Mouse (Mus musculus): ENCODE measurements around the gene 1110032A03Rik. TPM values are rescaled to one million over a fixed set of nuclear protein-coding genes. Genes with fewer than 3 reads are reported as not detected.

The 1110032A03Rik gene
- total RNA-seq, 2 experiments from 2014 or later = 25.8 to 29.4 TPM

- DNase-seq (ENCODE audit: low spot score in 2 of 2) = peak; percentile 94
These were observed 36.1 kb downstream of the 1110032A03Rik start, which contains the start of gene Dixdc1 for GRCm38 (mm10) chr9:50738914-50739870. Dixdc1 (minus strand) TSS chr9:50739517.

- DNase-seq (ENCODE audit: low spot score in 2 of 2) = peak; percentile 61 to 63
These were observed 40.3 kb downstream of the 1110032A03Rik start for GRCm38 (mm10) chr9:50734989-50735388.

GRCm38 (mm10) chr9:50732560-50732959 is 42.8 kb downstream of the 1110032A03Rik start:
- no peak for DNase-seq (ENCODE audit: low spot score in 2 of 2)

GRCm38 (mm10) chr9:50729600-50729999 is 45.7 kb downstream of the 1110032A03Rik start:
- no peak for DNase-seq (ENCODE audit: low spot score in 2 of 2)

GRCm38 (mm10) chr9:50727925-50728651 is 47.2 kb downstream of the 1110032A03Rik start:
- DNase-seq (ENCODE audit: low spot score in 2 of 2) = peak; percentile 79 to 85

- DNase-seq (ENCODE audit: low spot score in 2 of 2) = peak; percentile 49
These were observed 48.0 kb downstream of the 1110032A03Rik start for GRCm38 (mm10) chr9:50727171-50727924.

- DNase-seq (ENCODE audit: low spot score in 2 of 2) = no peak
These were observed 49.3 kb downstream of the 1110032A03Rik start for GRCm38 (mm10) chr9:50725921-50726590.

- no peak for DNase-seq (ENCODE audit: low spot score in 2 of 2)
These were observed 50.5 kb downstream of the 1110032A03Rik start for GRCm38 (mm10) chr9:50724661-50725330.

GRCm38 (mm10) chr9:50724147-50724546 is 51.2 kb downstream of the 1110032A03Rik start:
- no peak for DNase-seq (ENCODE audit: low spot score in 2 of 2)

- DNase-seq (ENCODE audit: low spot score in 2 of 2) = peak; percentile 82 to 88
These were observed 51.9 kb downstream of the 1110032A03Rik start for GRCm38 (mm10) chr9:50723406-50723805.

GRCm38 (mm10) chr9:50722451-50722911 is 52.8 kb downstream of the 1110032A03Rik start:
- peak; percentile 60 to 64 for DNase-seq (ENCODE audit: low spot score in 2 of 2)

GRCm38 (mm10) chr9:50721061-50721460 is 54.3 kb downstream of the 1110032A03Rik start:
- DNase-seq (ENCODE audit: low spot score in 2 of 2) = no peak

- DNase-seq (ENCODE audit: low spot score in 2 of 2) = no peak
These were observed 56.4 kb downstream of the 1110032A03Rik start for GRCm38 (mm10) chr9:50718878-50719277.

- no peak for DNase-seq (ENCODE audit: low spot score in 2 of 2)
These were observed 61.1 kb downstream of the 1110032A03Rik start for GRCm38 (mm10) chr9:50714188-50714587.

Other genes starting within 250 kb of the 1110032A03Rik start
- gene Pts, start 246.8 kb downstream of the 1110032A03Rik start, total RNA-seq (2021) = 10 to 100 TPM; 38.2 to 42.9 TPM
- 10 to 100 TPM; 23.8 to 27.2 TPM for gene Il18, start 220.7 kb downstream of the 1110032A03Rik start, total RNA-seq (2021)
- gene Bco2, start 220.3 kb downstream of the 1110032A03Rik start, total RNA-seq (2021) = 1 to 10 TPM; 1.9 to 2.0 TPM
- not detected for gene Tex12, start 214.2 kb downstream of the 1110032A03Rik start, total RNA-seq (2021)
- 100 to 1,000 TPM; 140 to 155 TPM for gene Sdhd, start 171.7 kb downstream of the 1110032A03Rik start, total RNA-seq (2021)
- gene Timm8b, start 171.6 kb downstream of the 1110032A03Rik start, total RNA-seq (2021) = 100 to 1,000 TPM; 217 to 234 TPM
- 1 to 10 TPM; 1.9 to 3.1 TPM for gene Pih1d2, start 158.2 kb downstream of the 1110032A03Rik start, total RNA-seq (2021)
- gene Nkapd1, start 158.1 kb downstream of the 1110032A03Rik start, total RNA-seq (2021) = 10 to 100 TPM; 24.4 to 26.4 TPM
- gene Dlat, start 115.7 kb downstream of the 1110032A03Rik start, total RNA-seq (2021) = 100 to 1,000 TPM; 128 to 140 TPM
- 10 to 100 TPM; 65.0 to 66.6 TPM for gene Dixdc1, start 36.0 kb downstream of the 1110032A03Rik start, total RNA-seq (2021)
- 1 to 10 TPM; 1.3 to 1.8 TPM for gene 2310030G06Rik, start 29.0 kb downstream of the 1110032A03Rik start, total RNA-seq (2021)
- 10 to 100 TPM; 43.1 to 44.7 TPM for gene Cryab, start 24.2 kb downstream of the 1110032A03Rik start, total RNA-seq (2021)
- gene Hspb2, start 23.2 kb downstream of the 1110032A03Rik start, total RNA-seq (2021) = 1 to 10 TPM in 1 of 2 experiments, under 1 TPM in 1; 0.85 to 1.1 TPM
- gene Fdxacb1, start 7.3 kb downstream of the 1110032A03Rik start, total RNA-seq (2021) = 1 to 10 TPM; 5.5 to 6.2 TPM
- 10 to 100 TPM; 35.3 to 35.6 TPM for gene Alg9, start 501 bp downstream of the 1110032A03Rik start, total RNA-seq (2021)
- 10 to 100 TPM; 18.8 to 19.9 TPM for gene Ppp2r1b, start 69.8 kb upstream of the 1110032A03Rik start, total RNA-seq (2021)
- 10 to 100 TPM; 39.5 to 39.8 TPM for gene Sik2, start 233.6 kb upstream of the 1110032A03Rik start, total RNA-seq (2021)